Mouse (Mus musculus) kidney, adult 9 months (tissue): ENCODE results near the gene Hoxd3.

Source experiments
- DNase-seq: peaks from one replicate; pipeline ENCODE4 v3.0.0; 2022

Hoxd3 gene

DNA sequence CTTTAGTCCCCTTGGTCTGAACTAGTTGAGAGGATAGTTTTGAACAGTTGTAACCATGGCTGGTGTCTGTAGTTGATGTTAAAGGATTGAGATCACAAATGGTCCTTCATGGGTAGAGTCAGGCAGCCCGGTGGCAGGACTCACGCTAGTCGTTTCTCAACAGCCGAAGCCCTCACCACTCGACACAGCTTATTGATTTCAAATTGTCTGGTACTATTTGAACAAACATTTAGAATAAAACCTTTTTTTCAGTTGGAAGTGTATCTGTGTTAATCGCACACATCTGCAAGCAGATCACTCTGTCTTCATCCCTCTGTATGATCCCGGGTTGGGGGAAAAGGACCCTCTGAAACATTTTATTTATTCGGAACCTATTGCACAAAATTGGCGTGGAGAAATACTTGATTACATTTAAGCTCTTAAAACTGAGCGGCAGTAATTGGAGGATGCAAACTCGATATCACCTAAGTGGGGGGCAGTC is 36.0 kb downstream of the Hoxd3 start:
- DNase-seq: no peak

DNA sequence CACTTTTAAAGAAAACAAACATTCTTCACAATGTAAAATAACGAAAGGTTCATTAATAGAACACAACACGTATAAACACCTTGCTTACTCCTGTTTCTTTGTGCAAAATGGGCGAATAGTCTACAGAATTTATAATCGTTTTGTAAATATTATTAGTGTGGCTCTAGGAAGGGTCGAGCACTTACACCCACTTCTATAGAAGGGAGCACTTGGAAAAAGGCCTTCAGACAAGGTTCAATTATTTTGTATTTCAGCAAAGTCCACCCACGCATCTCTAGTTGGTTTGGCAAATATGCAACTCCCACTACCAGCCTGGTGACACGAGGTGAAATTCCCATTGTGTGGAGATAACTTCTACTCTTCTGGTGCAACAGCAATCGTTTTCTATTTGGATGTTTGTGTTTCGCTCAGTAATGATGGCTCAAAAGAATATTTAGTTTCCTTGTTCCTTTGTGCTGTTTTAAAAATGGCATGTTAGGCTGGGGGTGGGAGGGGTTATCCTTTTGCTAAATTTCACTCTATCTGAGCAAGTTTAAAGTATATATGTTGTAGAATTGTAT is 36.8 kb downstream of the Hoxd3 start:
- DNase-seq: no peak

DNA sequence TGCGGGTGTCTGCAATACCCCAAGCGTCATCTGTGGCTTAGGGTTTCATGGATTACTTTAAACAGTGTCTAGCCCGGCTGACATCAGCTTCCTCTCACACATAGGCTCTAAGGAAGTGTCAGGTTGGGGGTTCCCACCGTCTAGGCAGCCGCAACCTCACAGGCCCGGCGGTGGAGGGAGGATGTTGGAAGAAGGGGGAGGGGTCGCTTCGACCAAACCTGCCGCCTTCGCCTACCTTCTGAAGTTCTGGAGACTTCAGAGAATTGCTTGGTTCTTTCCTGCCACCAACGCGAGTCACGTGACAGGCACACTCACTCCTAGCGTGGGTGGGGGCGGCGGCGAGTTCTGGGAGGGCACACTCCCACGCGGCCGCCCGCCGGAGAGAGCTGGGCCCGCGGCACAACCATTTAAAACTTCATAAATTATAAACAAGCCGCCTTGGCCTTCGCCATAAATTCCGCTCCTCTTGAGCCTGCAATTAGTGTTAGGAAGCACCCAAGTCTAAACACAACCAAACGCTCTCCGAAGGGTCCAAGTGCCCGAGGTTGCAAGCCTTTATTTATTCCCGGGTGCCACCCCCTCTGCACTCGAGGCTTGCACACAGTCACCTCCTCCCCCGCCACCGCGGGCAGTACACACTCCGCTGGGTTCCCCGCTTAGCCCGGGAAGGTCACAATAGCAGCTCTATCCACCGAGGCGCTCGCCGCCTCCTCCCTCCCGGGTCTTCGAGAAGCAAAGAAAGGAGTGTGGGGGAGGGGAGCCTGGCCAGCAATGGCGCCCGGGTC is 37.8 kb downstream of the Hoxd3 start:
- peak; percentile 50 for DNase-seq

DNA sequence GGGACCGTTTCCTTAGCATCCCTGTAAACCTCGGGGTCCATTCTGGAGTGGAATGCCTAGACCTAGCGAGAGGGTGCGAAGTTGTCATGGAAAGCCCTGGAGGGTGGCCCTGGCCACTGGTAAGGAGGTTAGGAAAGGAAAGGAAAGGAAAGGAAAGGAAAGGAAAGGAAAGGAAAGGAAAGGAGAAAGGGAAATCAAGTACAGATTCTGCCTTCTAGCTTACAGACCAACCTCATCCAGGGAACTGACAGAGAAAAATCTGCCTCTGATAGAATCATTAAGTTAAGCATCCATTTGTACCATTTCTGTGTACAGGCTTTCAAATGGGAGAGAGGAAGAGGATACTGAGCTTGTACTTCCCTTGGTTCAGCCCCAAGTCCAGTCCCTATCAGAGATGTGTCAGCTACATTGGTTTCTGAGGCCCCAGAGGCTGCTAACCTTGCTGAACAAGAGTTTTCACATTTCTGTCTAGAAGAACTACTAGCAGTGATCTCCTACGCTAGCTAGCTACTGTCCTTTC is 39.1 kb downstream of the Hoxd3 start:
- no peak for DNase-seq

DNA sequence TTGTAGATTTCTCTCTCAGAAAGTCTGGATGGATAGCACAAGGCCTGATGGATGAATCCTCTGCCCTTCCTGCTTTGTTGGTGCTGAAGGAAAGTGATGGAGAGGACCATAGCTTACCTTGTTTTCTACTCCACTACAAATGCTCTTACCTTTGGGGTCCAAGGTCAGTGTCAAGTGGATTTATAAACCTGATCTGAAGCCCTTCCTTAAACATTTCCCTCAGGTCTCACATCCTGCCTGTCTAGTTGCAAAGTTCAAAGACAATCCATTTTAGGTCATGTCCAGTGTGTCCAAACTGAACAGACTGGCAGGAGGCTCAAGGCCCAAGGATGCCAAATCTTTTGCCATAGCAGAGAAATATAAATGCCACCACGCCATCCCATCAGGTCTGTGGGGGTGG is 40.1 kb downstream of the Hoxd3 start:
- no peak for DNase-seq

DNA sequence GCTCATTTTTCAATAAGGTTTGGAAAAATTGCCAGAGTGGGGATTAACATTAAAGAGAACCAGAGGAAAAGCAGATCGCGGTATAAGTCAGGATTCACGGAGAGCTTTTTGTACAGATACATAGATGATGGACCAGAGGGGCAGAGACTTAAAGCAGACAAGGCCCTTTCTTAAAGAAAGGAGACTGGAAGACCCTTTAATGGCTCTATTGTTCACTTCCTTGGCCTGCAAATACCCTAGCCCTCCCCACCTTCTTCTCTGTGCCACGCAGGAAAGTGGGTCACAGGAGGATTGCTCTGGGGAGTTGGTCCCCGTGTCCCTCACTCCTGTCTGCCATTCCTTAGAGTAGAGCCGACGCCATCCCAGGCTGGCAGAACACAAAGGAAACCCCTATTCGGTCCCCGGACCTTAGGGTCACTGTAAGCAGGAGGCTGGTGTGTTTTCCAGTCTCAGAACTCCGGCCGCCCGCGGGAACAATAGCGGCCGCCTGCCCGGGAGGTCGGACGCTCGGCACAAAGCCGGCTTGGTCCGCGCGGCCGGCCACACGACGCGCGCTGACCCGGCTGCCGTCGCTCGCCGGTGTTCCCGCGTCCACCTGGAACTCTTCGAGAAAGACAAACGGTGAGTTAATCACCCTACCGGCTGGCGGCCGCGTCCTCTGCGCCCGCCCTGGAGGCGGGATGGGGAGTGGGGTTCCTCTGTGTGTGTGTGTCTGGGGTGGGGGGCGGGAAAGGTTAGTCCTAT is 40.9 kb downstream of the Hoxd3 start:
- no peak for DNase-seq

DNA sequence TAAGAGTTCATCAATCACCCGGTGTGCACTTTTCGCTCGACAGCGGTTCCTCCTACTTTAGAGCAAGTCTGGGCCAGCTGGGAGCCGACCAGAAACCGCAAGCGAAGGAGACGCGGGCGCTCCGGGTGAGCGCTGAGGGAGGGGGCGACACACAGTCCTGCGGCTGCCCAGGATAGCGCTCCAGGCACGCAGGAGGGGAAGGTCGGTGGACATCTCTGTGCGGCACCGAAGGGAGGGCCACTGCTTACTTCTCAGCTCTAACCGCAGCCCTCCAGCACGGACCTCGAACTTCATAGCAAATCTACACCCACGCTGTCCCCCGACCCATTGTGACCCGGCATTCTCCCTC is 41.4 kb downstream of the Hoxd3 start:
- DNase-seq: no peak

DNA sequence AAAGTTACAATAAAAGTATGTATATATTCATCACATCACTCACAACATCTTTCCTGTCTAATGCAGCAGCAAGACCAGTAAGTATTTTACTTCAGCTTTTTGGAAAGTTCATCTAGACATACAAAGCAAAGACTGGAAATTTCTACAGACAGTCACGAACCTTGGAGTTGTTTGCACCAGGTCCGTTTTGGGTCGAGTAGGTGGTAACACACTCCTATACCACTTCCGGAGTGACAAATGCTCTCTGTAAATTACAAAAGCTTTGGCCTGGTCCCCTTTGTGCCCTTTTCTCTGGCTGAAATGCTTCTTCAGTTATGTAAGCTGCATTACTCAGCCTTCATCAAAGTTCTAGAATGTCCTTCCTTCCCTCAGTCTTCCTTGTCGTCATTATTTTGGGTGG is 42.0 kb downstream of the Hoxd3 start:
- DNase-seq: no peak

DNA sequence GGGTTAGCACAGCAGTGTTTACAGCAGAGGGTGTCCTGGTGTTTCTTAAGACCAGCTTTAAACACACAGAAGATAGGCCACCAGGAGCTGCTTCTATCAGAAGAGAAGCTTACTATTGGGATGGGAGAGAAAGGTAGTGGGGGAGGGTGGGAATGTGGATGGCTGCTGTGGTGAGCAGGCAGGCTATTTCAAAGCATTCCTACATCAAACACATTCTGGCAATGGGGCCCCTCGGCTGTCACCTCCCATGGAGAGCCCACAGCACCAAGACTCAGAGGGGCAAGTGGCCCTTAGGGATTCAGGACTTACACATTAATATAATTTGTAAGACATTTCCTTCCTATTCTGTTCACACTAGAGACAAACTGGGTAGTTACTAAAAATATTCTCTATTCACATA is 48.4 kb downstream of the Hoxd3 start:
- DNase-seq: no peak

DNA sequence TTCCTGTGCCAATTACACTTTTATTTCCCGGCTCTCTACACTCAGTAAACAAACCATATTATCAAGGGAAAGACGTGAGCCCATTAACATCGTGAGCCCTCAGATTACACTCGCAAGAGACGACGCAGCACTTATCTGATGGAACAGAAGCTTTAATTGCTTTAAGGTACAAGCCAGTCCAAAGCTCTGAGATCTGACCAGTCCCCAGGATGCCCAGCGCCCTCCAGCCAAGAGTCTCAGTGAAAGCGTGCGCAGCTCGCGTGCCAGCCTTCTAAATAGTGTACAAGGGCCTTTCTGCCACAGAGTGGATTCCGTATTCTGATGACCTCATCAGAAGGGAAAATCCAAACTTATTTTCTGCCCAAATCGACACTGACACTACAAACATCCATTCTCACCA is 50.2 kb downstream of the Hoxd3 start:
- no peak for DNase-seq

DNA sequence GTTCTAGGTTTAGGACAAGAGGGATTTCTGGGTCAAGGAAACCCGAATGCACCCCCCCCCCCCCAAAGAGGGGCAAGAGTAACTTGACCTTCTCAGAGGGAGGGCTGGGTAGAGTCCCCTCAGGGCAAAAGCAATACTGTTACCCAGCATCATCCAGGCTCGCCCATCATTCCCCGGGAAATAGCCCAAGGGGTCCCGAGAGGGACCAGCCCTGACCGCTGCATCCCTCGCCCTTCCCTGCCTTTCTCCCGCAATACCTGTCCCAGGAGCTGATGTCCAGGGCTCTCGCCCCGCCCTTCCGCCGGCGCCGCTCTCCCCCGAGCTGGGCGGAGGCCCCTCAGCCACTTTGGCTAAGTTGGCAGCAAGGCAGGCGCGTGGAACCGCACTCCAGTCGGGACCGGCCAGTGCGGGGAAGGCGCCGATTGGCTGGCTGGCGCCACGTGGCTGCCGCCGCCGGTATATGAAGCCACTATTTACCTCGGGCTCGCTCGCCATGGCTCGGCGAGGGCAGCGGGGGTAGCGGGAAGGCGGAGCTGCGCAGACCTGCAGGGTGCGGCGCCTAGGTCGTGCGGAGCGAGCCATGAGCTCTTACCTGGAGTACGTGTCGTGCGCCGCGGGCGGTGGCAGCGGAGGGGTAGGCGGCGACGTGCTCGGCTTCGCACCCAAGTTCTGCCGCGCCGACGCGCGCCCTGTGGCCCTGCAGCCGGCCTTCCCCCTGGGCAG is 51.0 kb downstream of the Hoxd3 start, which contains the start of gene Hoxd1:
Gene Hoxd1, plus strand, starts transcription at position 459 of the 723 bp plus-strand sequence.
- peak; percentile 43 for DNase-seq

DNA sequence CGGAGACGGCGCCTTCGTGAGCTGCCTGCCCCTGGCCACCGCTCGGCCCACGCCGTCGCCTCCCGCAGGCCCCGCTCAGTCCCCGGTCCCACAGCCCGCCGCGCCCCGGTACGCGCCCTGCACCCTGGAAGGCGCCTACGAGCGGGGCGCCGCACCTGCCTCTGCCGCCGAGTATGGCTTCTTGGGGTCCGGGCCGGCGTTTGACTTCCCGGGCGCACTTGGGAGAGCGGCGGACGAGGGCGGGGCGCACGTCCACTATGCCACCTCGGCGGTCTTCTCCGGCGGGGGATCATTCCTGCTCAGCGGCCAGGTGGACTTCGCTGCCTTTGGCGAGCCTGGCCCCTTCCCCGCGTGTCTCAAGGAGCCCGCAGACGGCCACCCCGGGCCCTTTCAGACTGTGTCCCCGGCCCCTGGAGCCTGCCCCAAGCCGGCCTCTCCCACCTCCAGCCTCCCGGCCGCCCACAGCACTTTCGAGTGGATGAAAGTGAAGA is 51.6 kb downstream of the Hoxd3 start:
- DNase-seq: no peak

DNA sequence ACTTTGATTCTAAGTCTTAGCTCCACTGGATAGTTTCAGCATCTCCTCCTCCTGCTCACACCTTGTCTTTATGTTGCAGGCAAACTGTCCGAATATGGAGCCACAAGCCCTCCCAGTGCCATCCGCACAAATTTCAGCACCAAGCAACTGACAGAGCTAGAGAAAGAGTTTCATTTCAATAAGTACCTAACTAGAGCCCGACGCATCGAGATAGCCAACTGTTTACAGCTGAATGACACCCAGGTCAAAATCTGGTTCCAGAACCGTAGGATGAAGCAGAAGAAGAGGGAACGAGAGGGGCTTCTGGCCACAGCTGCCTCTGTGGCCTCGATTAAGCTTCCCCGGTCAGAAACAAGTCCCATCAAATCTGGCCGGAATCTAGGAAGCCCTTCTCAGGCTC is 52.2 kb downstream of the Hoxd3 start:
- DNase-seq: no peak

DNA sequence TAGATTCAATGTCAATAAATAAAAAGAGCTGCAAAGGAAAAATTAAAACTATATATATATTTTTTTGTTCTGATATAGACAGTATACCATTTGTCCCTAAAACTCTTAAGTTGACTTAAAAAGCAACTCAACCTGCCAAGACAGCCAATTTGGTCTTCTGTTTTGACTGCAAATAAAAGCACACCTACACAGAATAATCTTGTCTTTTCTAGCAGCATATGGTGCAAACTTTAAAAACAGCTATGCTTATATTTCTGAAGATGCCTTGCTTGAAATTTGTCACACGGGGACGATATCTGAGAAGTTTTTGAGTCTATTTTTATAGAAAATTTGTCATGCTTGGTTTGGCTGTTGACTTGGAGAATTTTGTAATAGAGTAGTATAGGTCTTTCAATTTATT is 62.6 kb downstream of the Hoxd3 start:
- no peak for DNase-seq

DNA sequence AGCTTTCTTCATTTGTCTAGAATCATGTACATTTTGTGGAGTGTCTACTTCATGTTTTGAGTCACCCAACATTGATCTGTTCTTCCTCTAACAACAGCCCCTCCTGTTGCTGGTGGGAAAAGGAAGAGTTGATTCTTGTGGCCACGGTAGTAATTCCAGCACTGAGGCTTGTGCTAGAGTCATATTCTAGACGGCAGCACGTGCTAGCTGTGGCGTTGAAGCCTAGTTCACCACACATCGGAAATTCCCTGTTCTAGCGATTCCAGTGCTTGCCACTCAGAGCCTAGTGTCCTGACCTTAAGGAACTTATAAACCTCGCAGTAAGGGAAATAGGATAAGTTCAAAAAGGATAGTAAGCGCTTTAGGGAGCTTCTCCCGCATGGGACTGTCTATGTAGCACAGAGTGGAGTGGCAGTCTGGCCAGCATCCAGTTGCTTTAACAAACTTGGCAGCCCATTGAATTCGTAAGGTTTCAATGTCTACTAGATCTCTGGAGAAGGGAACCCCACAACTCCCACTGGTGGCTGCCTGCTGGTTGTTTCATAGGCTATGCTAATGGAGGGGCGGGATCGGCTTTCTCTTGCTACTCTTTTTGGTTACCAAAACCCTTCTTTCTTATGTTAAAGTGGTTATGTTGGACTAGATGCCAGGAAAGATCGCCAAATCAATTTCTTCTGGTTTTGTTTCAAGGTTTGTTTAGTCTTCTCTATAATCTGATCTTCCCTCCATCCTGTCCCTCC is 66.0 kb downstream of the Hoxd3 start:
- DNase-seq: no peak

DNA sequence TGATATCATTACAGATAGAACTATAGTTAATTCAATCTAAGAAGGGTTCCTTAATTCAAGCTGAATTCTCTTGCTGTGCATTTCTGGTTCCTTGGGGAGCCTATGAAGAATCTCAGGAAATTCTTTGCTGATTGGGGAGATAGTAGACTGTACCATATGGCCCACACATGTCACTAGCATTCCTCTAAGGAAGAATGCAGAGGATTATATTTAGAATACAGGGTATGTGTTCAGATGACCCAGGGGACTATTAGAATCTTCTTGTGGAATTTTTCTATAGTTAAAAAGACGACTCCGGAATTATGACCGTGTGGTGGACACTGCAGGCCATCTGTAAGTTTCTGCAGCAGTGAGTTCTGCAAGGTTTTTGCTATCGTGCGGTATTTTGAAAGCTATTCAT is 69.7 kb downstream of the Hoxd3 start:
- no peak for DNase-seq

DNA sequence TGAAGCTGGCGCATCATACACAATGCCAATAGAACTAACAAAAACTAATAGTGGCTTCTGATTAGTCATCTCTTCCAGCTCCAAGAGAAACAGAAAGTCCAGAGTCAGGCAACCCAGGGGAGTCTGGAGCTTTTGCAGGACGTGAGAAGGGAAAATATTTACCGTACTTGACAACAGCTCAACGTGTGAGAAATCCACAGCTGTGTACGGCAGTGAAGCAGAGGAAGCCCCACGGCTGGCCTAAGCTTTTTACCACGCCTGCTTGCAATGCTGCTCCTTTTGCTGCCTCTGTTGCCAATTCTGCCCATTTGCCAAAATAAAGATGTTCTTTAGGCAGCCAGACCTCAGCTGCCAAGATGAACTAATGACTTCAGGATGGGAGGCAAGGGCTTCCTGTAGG is 83.8 kb downstream of the Hoxd3 start:
- no peak for DNase-seq
